Mouse (Mus musculus): ENCODE results near the gene Kank2. TPM values are rescaled to one million over a fixed set of nuclear protein-coding genes. Genes with fewer than 3 reads are reported as not detected.

The Kank2 gene
- polyA plus RNA-seq, 1 experiment from 2014 or later = 14.3 TPM

- Histone ChIP-seq H3K4me3 (ENCODE audit: low read length) (no peak overlapping the region), H3K4me2 (replicated peaks; ENCODE audit: low read depth, low read length) (no peak overlapping the region), H3K4me1 (ENCODE audit: control insufficient read depth, insufficient read depth, low read length) (no peaks in the 10 kb centered on the region), H3K36me3 (ENCODE audit: control insufficient read depth, insufficient read depth, low read length) (peaks cover 17% of the 10 kb centered on the region; the same call in 1 of the 2 replicates), H3K9ac (ENCODE audit: low read depth, low read length) (no peak overlapping the region), H3K27ac (ENCODE audit: low read depth, low read length) (no peak overlapping the region), H3K9me3 (ENCODE audit: control insufficient read depth, low read length) (no peaks in the 10 kb centered on the region), H3K27me3 (ENCODE audit: control insufficient read depth, insufficient read depth, low read length) (no peaks in the 10 kb centered on the region)
- 62% methylated on average over 11 of the region's 11 CpGs for WGBS
- ATAC-seq (ENCODE audit: low FRiP score, low TSS enrichment) = no peak
Observed at GRCm38 (mm10) chr9:21806976-21807375, 8.4 kb upstream of the Kank2 start.

DNA sequence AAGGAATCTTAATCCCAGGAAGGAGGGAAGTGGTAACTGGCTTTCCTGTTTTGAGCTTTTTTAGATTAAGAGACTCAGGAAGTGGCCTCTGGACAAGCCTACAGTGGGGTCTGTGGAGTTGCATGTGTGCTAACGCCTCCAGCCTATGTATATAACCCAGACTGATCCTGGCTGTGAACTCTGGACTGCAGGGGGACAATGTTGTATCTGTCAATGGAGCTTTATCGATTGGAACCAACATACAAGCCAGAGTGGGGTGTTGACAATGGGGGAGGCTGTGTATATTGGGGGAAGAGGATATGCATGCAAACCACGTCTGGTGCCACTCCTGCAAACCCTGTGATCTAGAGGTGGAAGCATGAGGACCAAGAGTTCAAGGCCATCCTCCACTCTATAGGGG, 7.8 kb upstream of the Kank2 start:
- Histone ChIP-seq H3K4me2 (replicated peaks; ENCODE audit: low read depth, low read length) (no peak overlapping the region), H3K4me1 (ENCODE audit: control insufficient read depth, insufficient read depth, low read length) (no peaks in the 10 kb centered on the region), H3K27me3 (ENCODE audit: control insufficient read depth, insufficient read depth, low read length) (no peaks in the 10 kb centered on the region), H3K4me3 (ENCODE audit: low read length) (no peak overlapping the region), H3K9me3 (ENCODE audit: control insufficient read depth, low read length) (no peaks in the 10 kb centered on the region), H3K9ac (ENCODE audit: low read depth, low read length) (no peak overlapping the region), H3K36me3 (ENCODE audit: control insufficient read depth, insufficient read depth, low read length) (peaks cover 17% of the 10 kb centered on the region; the same call in 1 of the 2 replicates), H3K27ac (ENCODE audit: low read depth, low read length) (no peak overlapping the region)
- no peak for ATAC-seq (ENCODE audit: low FRiP score, low TSS enrichment)
- 69% methylated on average over 3 of the region's 3 CpGs for WGBS

- peak; percentile 89 for ATAC-seq (ENCODE audit: low FRiP score, low TSS enrichment)
- no peak overlapping the region for H3K9ac ChIP-seq (ENCODE audit: low read depth, low read length)
Observed at GRCm38 (mm10) chr9:21803986-21804644, 5.6 kb upstream of the Kank2 start.

DNA sequence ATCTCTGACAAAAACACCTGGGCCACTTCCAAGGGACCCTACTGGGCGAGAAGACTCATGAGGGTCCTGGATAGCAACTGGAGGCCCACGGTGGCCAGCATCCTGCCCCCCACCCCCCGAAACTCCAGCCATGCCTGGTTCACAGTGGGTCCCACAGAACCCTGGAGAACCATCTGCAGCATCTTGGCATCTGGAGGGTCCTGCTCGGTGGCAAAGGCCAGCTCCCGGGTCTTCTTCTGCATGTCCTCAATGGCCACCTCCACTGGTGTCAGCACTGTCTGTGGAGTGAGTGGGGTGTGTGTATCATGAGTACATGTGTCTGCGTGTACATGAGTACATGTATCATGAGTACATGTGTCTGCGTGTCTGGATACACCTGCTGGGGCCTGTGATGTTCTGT, 3.0 kb upstream of the Kank2 start:
- Histone ChIP-seq H3K27me3 (ENCODE audit: control insufficient read depth, insufficient read depth, low read length) (no peaks in the 10 kb centered on the region), H3K27ac (ENCODE audit: low read depth, low read length) (no peak overlapping the region), H3K36me3 (ENCODE audit: control insufficient read depth, insufficient read depth, low read length) (peaks cover 12% of the 10 kb centered on the region; the same call in 1 of the 2 replicates), H3K4me1 (ENCODE audit: control insufficient read depth, insufficient read depth, low read length) (peaks cover 8% of the 10 kb centered on the region; the same call in 1 of the 2 replicates), H3K9me3 (ENCODE audit: control insufficient read depth, low read length) (no peaks in the 10 kb centered on the region), H3K4me3 (ENCODE audit: low read length) (no peak overlapping the region), H3K4me2 (replicated peaks; ENCODE audit: low read depth, low read length) (no peak overlapping the region), H3K9ac (ENCODE audit: low read depth, low read length) (no peak overlapping the region)
- 90% methylated on average over 7 of the region's 7 CpGs for WGBS
- ATAC-seq (ENCODE audit: low FRiP score, low TSS enrichment) = no peak

More at GRCm38 (mm10) chr9:21803986-21804644, 5.6 kb upstream of the Kank2 start:
- H3K27me3 ChIP-seq (ENCODE audit: control insufficient read depth, insufficient read depth, low read length) = no peaks in the 10 kb centered on the region
- H3K4me3 ChIP-seq (ENCODE audit: low read length) = no peak overlapping the region
- no peaks in the 10 kb centered on the region for H3K9me3 ChIP-seq (ENCODE audit: control insufficient read depth, low read length)
- H3K4me1 ChIP-seq (ENCODE audit: control insufficient read depth, insufficient read depth, low read length) = no peaks in the 10 kb centered on the region
- H3K4me2 ChIP-seq (replicated peaks; ENCODE audit: low read depth, low read length) = no peak overlapping the region
- WGBS = 48% methylated on average over 13 of the region's 13 CpGs
- H3K27ac ChIP-seq (ENCODE audit: low read depth, low read length) = no peak overlapping the region; the same call in 1 of the 2 replicates
- H3K36me3 ChIP-seq (ENCODE audit: control insufficient read depth, insufficient read depth, low read length) = peaks cover 12% of the 10 kb centered on the region; the same call in 1 of the 2 replicates

GRCm38 (mm10) chr9:21801121-21801520, 2.6 kb upstream of the Kank2 start:
- no peak overlapping the region for H3K27ac ChIP-seq (ENCODE audit: low read depth, low read length)
- H3K4me3 ChIP-seq (ENCODE audit: low read length) = no peak overlapping the region
- peaks cover 12% of the 10 kb centered on the region for H3K4me1 ChIP-seq (ENCODE audit: control insufficient read depth, insufficient read depth, low read length)
- no peaks in the 10 kb centered on the region for H3K27me3 ChIP-seq (ENCODE audit: control insufficient read depth, insufficient read depth, low read length)
- H3K4me2 ChIP-seq (replicated peaks; ENCODE audit: low read depth, low read length) = no peak overlapping the region
- no peak for ATAC-seq (ENCODE audit: low FRiP score, low TSS enrichment)
- H3K9me3 ChIP-seq (ENCODE audit: control insufficient read depth, low read length) = no peaks in the 10 kb centered on the region
- peaks cover 12% of the 10 kb centered on the region; the same call in 1 of the 2 replicates for H3K36me3 ChIP-seq (ENCODE audit: control insufficient read depth, insufficient read depth, low read length)
- H3K9ac ChIP-seq (ENCODE audit: low read depth, low read length) = no peak overlapping the region
- WGBS = 87% methylated on average over 7 of the region's 7 CpGs

- no peak for ATAC-seq (ENCODE audit: low FRiP score, low TSS enrichment)
- peak overlapping the region; percentile 89; the same call in 1 of the 2 replicates for H3K9ac ChIP-seq (ENCODE audit: low read depth, low read length)
Observed at GRCm38 (mm10) chr9:21799010-21799350, 436 bp upstream of the Kank2 start.

DNA sequence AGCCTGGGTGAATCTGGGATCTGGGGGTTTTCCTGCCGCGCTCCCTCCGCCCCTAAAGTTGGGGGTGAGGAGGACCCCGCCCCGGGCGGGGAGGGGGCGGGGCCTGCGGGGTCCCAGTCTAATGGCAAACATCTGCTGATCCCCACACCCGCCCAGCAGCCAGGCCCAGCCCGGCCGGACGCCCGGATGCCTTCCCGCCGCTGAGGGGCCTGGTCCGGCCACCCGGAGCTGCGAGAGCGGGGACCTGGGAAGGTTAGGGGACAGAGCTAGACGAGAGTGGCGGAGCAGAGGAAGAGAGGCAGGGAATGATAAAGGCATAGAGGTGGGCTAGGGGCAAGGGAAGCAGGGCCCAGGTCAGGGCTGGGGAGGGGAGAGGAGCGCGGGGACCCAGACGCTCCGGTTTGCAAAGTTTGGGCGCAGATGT, 611 bp downstream of the Kank2 start:
- H3K36me3 ChIP-seq (ENCODE audit: control insufficient read depth, insufficient read depth, low read length) = peaks cover 38% of the 10 kb centered on the region
- H3K4me2 ChIP-seq (replicated peaks; ENCODE audit: low read depth, low read length) = peak overlapping the region; percentile 63
- H3K27me3 ChIP-seq (ENCODE audit: control insufficient read depth, insufficient read depth, low read length) = no peaks in the 10 kb centered on the region
- ATAC-seq (ENCODE audit: low FRiP score, low TSS enrichment) = peak; percentile 75
- H3K9ac ChIP-seq (ENCODE audit: low read depth, low read length) = peak overlapping the region; percentile 89
- H3K4me1 ChIP-seq (ENCODE audit: control insufficient read depth, insufficient read depth, low read length) = peaks cover 20% of the 10 kb centered on the region
- under 1% methylated on average over 21 of the region's 26 CpGs for WGBS
- H3K4me3 ChIP-seq (ENCODE audit: low read length) = peak overlapping the region; percentile 88
- H3K27ac ChIP-seq (ENCODE audit: low read depth, low read length) = peak overlapping the region; percentile 96
- H3K9me3 ChIP-seq (ENCODE audit: control insufficient read depth, low read length) = no peaks in the 10 kb centered on the region

More at GRCm38 (mm10) chr9:21799010-21799350, 436 bp upstream of the Kank2 start:
- no peaks in the 10 kb centered on the region for H3K9me3 ChIP-seq (ENCODE audit: control insufficient read depth, low read length)
- peak overlapping the region; percentile 88 for H3K4me3 ChIP-seq (ENCODE audit: low read length)
- 50% methylated on average over 3 of the region's 3 CpGs for WGBS
- H3K4me2 ChIP-seq (replicated peaks; ENCODE audit: low read depth, low read length) = peak overlapping the region; percentile 63
- no peak overlapping the region for H3K27ac ChIP-seq (ENCODE audit: low read depth, low read length)
- peaks cover 28% of the 10 kb centered on the region for H3K36me3 ChIP-seq (ENCODE audit: control insufficient read depth, insufficient read depth, low read length)
- H3K27me3 ChIP-seq (ENCODE audit: control insufficient read depth, insufficient read depth, low read length) = no peaks in the 10 kb centered on the region
- H3K4me1 ChIP-seq (ENCODE audit: control insufficient read depth, insufficient read depth, low read length) = peaks cover 20% of the 10 kb centered on the region

GRCm38 (mm10) chr9:21796919-21797318, 1.6 kb downstream of the Kank2 start:
- Histone ChIP-seq H3K9me3 (ENCODE audit: control insufficient read depth, low read length) (no peaks in the 10 kb centered on the region), H3K27me3 (ENCODE audit: control insufficient read depth, insufficient read depth, low read length) (no peaks in the 10 kb centered on the region), H3K9ac (ENCODE audit: low read depth, low read length) (peak overlapping the region; percentile 2; the same call in 1 of the 2 replicates), H3K36me3 (ENCODE audit: control insufficient read depth, insufficient read depth, low read length) (peaks cover 43% of the 10 kb centered on the region), H3K4me2 (replicated peaks; ENCODE audit: low read depth, low read length) (peak overlapping the region; percentile 63), H3K4me3 (ENCODE audit: low read length) (peak overlapping the region; percentile 88; the same call in 1 of the 2 replicates), H3K27ac (ENCODE audit: low read depth, low read length) (peak overlapping the region; percentile 96; the same call in 1 of the 2 replicates), H3K4me1 (ENCODE audit: control insufficient read depth, insufficient read depth, low read length) (peaks cover 26% of the 10 kb centered on the region)
- ATAC-seq (ENCODE audit: low FRiP score, low TSS enrichment) = no peak
- WGBS = 67% methylated on average over 3 of the region's 3 CpGs

DNA sequence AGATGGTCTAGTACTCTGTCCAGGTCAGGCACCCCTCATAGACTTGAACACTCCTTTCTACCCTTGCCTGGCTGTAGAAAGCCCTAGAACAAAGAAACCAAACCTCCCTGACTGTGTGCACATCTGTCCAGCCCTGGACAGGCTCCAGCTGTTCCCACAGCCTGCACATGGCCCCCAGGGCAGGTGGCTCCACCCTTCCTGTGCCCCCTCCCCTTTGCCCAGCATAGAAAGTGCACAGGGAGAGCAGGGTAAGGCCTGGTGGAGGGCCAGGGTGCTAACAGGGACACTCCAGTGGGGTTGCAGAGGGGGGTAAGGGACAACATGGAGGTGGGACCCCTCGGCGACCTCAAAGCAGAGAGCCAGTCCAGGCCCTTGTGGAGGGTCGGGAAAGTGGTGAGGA, 2.3 kb downstream of the Kank2 start:
- peaks cover 45% of the 10 kb centered on the region for H3K36me3 ChIP-seq (ENCODE audit: control insufficient read depth, insufficient read depth, low read length)
- H3K4me1 ChIP-seq (ENCODE audit: control insufficient read depth, insufficient read depth, low read length) = peaks cover 26% of the 10 kb centered on the region
- H3K9ac ChIP-seq (ENCODE audit: low read depth, low read length) = peak overlapping the region; percentile 52
- H3K27me3 ChIP-seq (ENCODE audit: control insufficient read depth, insufficient read depth, low read length) = no peaks in the 10 kb centered on the region
- no peaks in the 10 kb centered on the region for H3K9me3 ChIP-seq (ENCODE audit: control insufficient read depth, low read length)
- peak overlapping the region; percentile 88; the same call in 1 of the 2 replicates for H3K4me3 ChIP-seq (ENCODE audit: low read length)
- peak overlapping the region; percentile 63 for H3K4me2 ChIP-seq (replicated peaks; ENCODE audit: low read depth, low read length)
- ATAC-seq (ENCODE audit: low FRiP score, low TSS enrichment) = peak; percentile 19; the same call in 1 of the 2 replicates
- peak overlapping the region; percentile 53 for H3K27ac ChIP-seq (ENCODE audit: low read depth, low read length)
- 42% methylated on average over 3 of the region's 3 CpGs for WGBS
